Mouse (Mus musculus) liver, embryonic 14.5 days (tissue): ENCODE results near the gene Hbq1a. TPM values are rescaled to one million over a fixed set of nuclear protein-coding genes. Genes with fewer than 3 reads are reported as not detected.

ENCODE experiments used
- ATAC-seq: fragments of 200-750 bp; cut with Nextera tagmentation; 2 replicates; pipeline ENCODE4 v1.8.0; 2017; ENCODE audit warnings: moderate number of reproducible peaks, mild to moderate bottlenecking, moderate library complexity; ENCODE audit not compliant: insufficient read depth
- DNase-seq, 3 experiments: peaks; one replicate each; pipeline ENCODE4 v3.0.0-alpha.2; 2012 to 2013; ENCODE audit warnings: low read depth in 3 of 3, low spot score in 3 of 3
- H3K27ac ChIP-seq: fragments of 300-500 bp; sonication (generic); 2 replicates; pipeline ENCODE4 v1.5.1; 2014; ENCODE audit warnings: moderate library complexity, mild to moderate bottlenecking, control low read depth, inconsistent platforms
- H3K27me3 ChIP-seq: fragments of 300-500 bp; sonication (generic); 2 replicates; pipeline ENCODE4 v1.6.1; 2014; ENCODE audit warnings: mild to moderate bottlenecking, low read length, moderate library complexity; ENCODE audit not compliant: control insufficient read depth, insufficient read depth
- H3K36me3 ChIP-seq: fragments of 300-500 bp; sonication (generic); replicated peaks from 2 replicates; pipeline ENCODE4 v1.6.1; 2014; ENCODE audit warnings: low read depth; ENCODE audit not compliant: control insufficient read depth, insufficient read depth
- H3K4me1 ChIP-seq, 2 experiments: fragments of 200-500 bp in 1 of 2; fragments of 300-500 bp in 1 of 2; sonication (generic) in 1 of 2; replicated peaks; 2 replicates each; pipeline ENCODE4 v1.6.1; 2012 to 2014; ENCODE audit warnings: antibody characterized with exemption in 1 of 2, inconsistent platforms in 1 of 2, low read length in 1 of 2; ENCODE audit not compliant: control insufficient read depth in 2 of 2, insufficient read depth in 2 of 2
- H3K4me2 ChIP-seq: fragments of 300-500 bp; sonication (generic); 2 replicates; pipeline ENCODE4 v1.6.1; 2014; ENCODE audit warnings: low read depth, mild to moderate bottlenecking, control low read depth, moderate library complexity
- H3K4me3 ChIP-seq, 2 experiments: fragments of 200-500 bp in 1 of 2; fragments of 300-500 bp in 1 of 2; sonication (generic) in 1 of 2; 2 replicates each; pipeline ENCODE4 v1.5.1; 2012 to 2014; ENCODE audit warnings: low read depth in 2 of 2, low read length in 2 of 2, mild to moderate bottlenecking in 2 of 2, control low read depth in 1 of 2, inconsistent platforms in 1 of 2, moderate library complexity in 1 of 2; ENCODE audit not compliant: insufficient read depth in 1 of 2
- H3K9ac ChIP-seq: fragments of 300-500 bp; sonication (generic); replicated peaks from 2 replicates; pipeline ENCODE4 v1.6.1; 2014; ENCODE audit warnings: mild to moderate bottlenecking, control low read depth, moderate library complexity
- H3K9me3 ChIP-seq: fragments of 300-500 bp; sonication (generic); 2 replicates; pipeline ENCODE4 v1.6.1; 2016; ENCODE audit warnings: low read length, mixed read lengths; ENCODE audit not compliant: control insufficient read depth
- CTCF ChIP-seq: IDR thresholded peaks from 2 replicates; pipeline ENCODE4 v1.5.1; 2016; ENCODE audit warnings: antibody characterized with exemption, low read depth, control low read depth
- EP300 ChIP-seq: IDR thresholded peaks from 2 replicates; pipeline ENCODE4 v1.6.1; 2016; ENCODE audit warnings: antibody characterized with exemption, low read depth
- WGBS: fragments of 180-500 bp; shearing (Covaris S2); extraction: QIAGEN DNeasy Blood & Tissue Kit; methylation state at CpG from one replicate; pipeline ENCODE4 v1.1.7; 2014; ENCODE audit not compliant: insufficient replicate concordance; 5-methylcytosine and 5-hydroxymethylcytosine counted together
- polyA plus RNA-seq, 2 experiments: library from polyadenylated mRNA; depleted of rRNA in 1 of 2; stranded (reverse) in 1 of 2; unstranded in 1 of 2; fragments of >200 nt; fragmentation: Nextera tagmentation in 1 of 2; extraction: Ambion mirVana in 1 of 2; gene quantifications; 2 replicates each; pipeline versions ENCODE4 v1.2.1 to v1.2.3; 2012 to 2014

Gene Hbq1a
- polyA plus RNA-seq, 2 experiments: 7.9 to 9.1 TPM

- TF ChIP-seq CTCF (no peak), EP300 (no peak)
- H3K9ac ChIP-seq: no peak overlapping the region
- 71% methylated on average over 6 of the region's 6 CpGs for WGBS
Observed at GRCm38 (mm10) chr11:32336435-32336907, 36.6 kb downstream of the Hbq1a start.

GRCm38 (mm10) chr11:32339131-32339531 is 39.3 kb downstream of the Hbq1a start:
- no peak overlapping the region for H3K4me3 ChIP-seq

More at GRCm38 (mm10) chr11:32336435-32336907, 36.6 kb downstream of the Hbq1a start:
- no peaks in the 10 kb centered on the region; the same call in 1 of the 2 replicates for H3K27me3 ChIP-seq
- H3K27ac ChIP-seq: no peak overlapping the region
- DNase-seq: no peak
- no peaks in the 10 kb centered on the region for H3K36me3 ChIP-seq
- H3K4me2 ChIP-seq: no peak overlapping the region
- H3K4me3 ChIP-seq: no peak overlapping the region
- H3K4me1 ChIP-seq: no peaks in the 10 kb centered on the region; a peak in 1 of 4 replicates
- no peaks in the 10 kb centered on the region for H3K9me3 ChIP-seq
- no peak for ATAC-seq

GRCm38 (mm10) chr11:32340476-32341473 is 40.9 kb downstream of the Hbq1a start:
- H3K9ac ChIP-seq: no peak overlapping the region
- H3K36me3 ChIP-seq: no peaks in the 10 kb centered on the region
- no peaks in the 10 kb centered on the region; the same call in 1 of the 2 replicates for H3K27me3 ChIP-seq
- H3K4me2 ChIP-seq: no peak overlapping the region
- H3K4me1 ChIP-seq: peaks cover 0 to 7% of the 10 kb centered on the region in 2 experiments; a peak in 2 of 4 replicates
- WGBS: 34% methylated on average over 17 of the region's 17 CpGs
- no peaks in the 10 kb centered on the region for H3K9me3 ChIP-seq
- H3K27ac ChIP-seq: no peak overlapping the region
- ATAC-seq (no peak), DNase-seq (peak in 1 of 3 experiments; percentile 34)
- H3K4me3 ChIP-seq: no peak overlapping the region
- TF ChIP-seq CTCF: peak; percentile 91
- no peak for TF ChIP-seq EP300

More at GRCm38 (mm10) chr11:32339131-32339531, 39.3 kb downstream of the Hbq1a start:
- ATAC-seq (no peak), DNase-seq (no peak)
- H3K27ac ChIP-seq: no peak overlapping the region
- H3K4me2 ChIP-seq: no peak overlapping the region
- no peaks in the 10 kb centered on the region; the same call in 1 of the 2 replicates for H3K27me3 ChIP-seq
- no peak for TF ChIP-seq EP300
- no peak for TF ChIP-seq CTCF
- no peak overlapping the region for H3K9ac ChIP-seq
- peaks cover 0 to 3% of the 10 kb centered on the region in 2 experiments; a peak in 1 of 4 replicates for H3K4me1 ChIP-seq
- no peaks in the 10 kb centered on the region for H3K36me3 ChIP-seq
- 35% methylated on average over 2 of the region's 2 CpGs for WGBS
- no peaks in the 10 kb centered on the region for H3K9me3 ChIP-seq

- no peaks in the 10 kb centered on the region for H3K9me3 ChIP-seq
- WGBS: 11% methylated on average over 2 of the region's 2 CpGs
- no peak for ATAC-seq
- no peak overlapping the region for H3K27ac ChIP-seq
- DNase-seq: no peak
- H3K4me2 ChIP-seq: no peak overlapping the region
- H3K4me3 ChIP-seq: no peak overlapping the region
- H3K9ac ChIP-seq: no peak overlapping the region
- H3K36me3 ChIP-seq: no peaks in the 10 kb centered on the region
- TF ChIP-seq CTCF (peak; percentile 96), EP300 (no peak)
- peaks cover 15% of the 10 kb centered on the region for H3K27me3 ChIP-seq
- H3K4me1 ChIP-seq: peaks cover 0 to 9% of the 10 kb centered on the region in 2 experiments; a peak in 2 of 4 replicates
Observed at GRCm38 (mm10) chr11:32342770-32343191, 42.9 kb downstream of the Hbq1a start.

GRCm38 (mm10) chr11:32343350-32343749 is 43.5 kb downstream of the Hbq1a start:
- H3K4me3 ChIP-seq: no peak overlapping the region
- peaks cover 20% of the 10 kb centered on the region for H3K27me3 ChIP-seq
- ATAC-seq: no peak

More at GRCm38 (mm10) chr11:32343350-32343749, 43.5 kb downstream of the Hbq1a start:
- 64% methylated on average over 1 of the region's 1 CpGs for WGBS
- peaks cover 0 to 9% of the 10 kb centered on the region in 2 experiments; a peak in 2 of 4 replicates for H3K4me1 ChIP-seq
- no peaks in the 10 kb centered on the region for H3K9me3 ChIP-seq
- no peak for DNase-seq
- TF ChIP-seq CTCF: no peak
- no peak for TF ChIP-seq EP300
- no peaks in the 10 kb centered on the region for H3K36me3 ChIP-seq
- no peak overlapping the region for H3K27ac ChIP-seq
- H3K4me2 ChIP-seq: no peak overlapping the region
- H3K9ac ChIP-seq: no peak overlapping the region
